In genomic region chr5:65444981-65445380, GRCm38 (mm10) we compare ENCODE assay signal across 24 mouse cellular contexts. TPM values are rescaled to one million over a fixed set of nuclear protein-coding genes. Genes with fewer than 3 reads are reported as not detected.
DNase-seq lines count a peak whose midpoint lies in the region; ATAC-seq and TF ChIP-seq lines count a peak whose summit lies in the region.
"Had no signal": no experiment of that assay in that cellular context is flagged by ENCODE, and none has a peak within 500 bp of the region (broad histone marks: within the 10 kb centered on the region; RNA-seq: fewer than 3 reads in every experiment).

No protein-coding gene starts in this region.

- 0 out of 2 replicates have a peak, but pooled peaks have one; percentile 10 for ATAC-seq in kidney, postnatal 0 days (replicated peaks; ENCODE audit: low FRiP score, low read depth)
- ATAC-seq in megakaryocyte, adult 5-6 weeks (ENCODE audit: poor library complexity, severe bottlenecking), result peak; percentile 80
- ATAC-seq: forebrain, embryonic 16.5 days; inflammation-experienced regulatory T-cells, adult 6 months; liver, embryonic 12.5 days had no signal

- DNase-seq in adrenal gland, postnatal 14 days, result peak; percentile 45
- DNase-seq in adrenal gland, adult 8-10 months, result no peak
- no peak for DNase-seq in kidney, postnatal 0 days (ENCODE audit: low spot score)
- no peak for DNase-seq in kidney, adult 9 months
- DNase-seq in 416B (ENCODE audit: low read depth), result peak; percentile 87
- DNase-seq in urinary bladder, postnatal 36 days (ENCODE audit: low spot score in 2 of 2), result no peak
- DNase-seq in thymus, postnatal 4 days, result no peak
- DNase-seq: adrenal gland, postnatal 10 days; cerebellum, adult 11 months; embryo, embryonic 11 days; kidney, adult 2 months; kidney, postnatal 4 days; lung, postnatal 14 days; retina, postnatal 1 day; thymus, postnatal 14 days had no signal

- WGBS in kidney, postnatal 0 days, result 39% methylated on average over 3 of the region's 6 CpGs

- TF ChIP-seq CTCF in kidney, postnatal 0 days (IDR thresholded peaks at IDR 0.05; ENCODE audit: low read depth), result no peak

- H3K4me1 ChIP-seq in kidney, postnatal 0 days (replicated peaks; ENCODE audit: insufficient read depth, low read length), result no peaks in the 10 kb centered on the region
- H3K4me1 ChIP-seq: hindbrain, embryonic 12.5 days had no signal

- no peaks in the 10 kb centered on the region for H3K9me3 ChIP-seq in kidney, postnatal 0 days (replicated peaks; ENCODE audit: low read length)
- H3K9me3 ChIP-seq: hindbrain, embryonic 12.5 days; liver, embryonic 12.5 days had no signal

- H3K9ac ChIP-seq in kidney, postnatal 0 days (ENCODE audit: low read depth, low read length), result no peak overlapping the region
- H3K9ac ChIP-seq: hindbrain, embryonic 12.5 days; liver, embryonic 12.5 days had no signal

- H3K36me3 ChIP-seq in kidney, postnatal 0 days (ENCODE audit: insufficient read depth, low read length), result 0 out of 2 replicates have a peak, but pooled peaks cover 4% of the 10 kb centered on the region

- H3K27me3 ChIP-seq in kidney, postnatal 0 days (ENCODE audit: insufficient read depth, low read length), result no peaks in the 10 kb centered on the region
- H3K27me3 ChIP-seq: hindbrain, embryonic 12.5 days; liver, embryonic 12.5 days had no signal

- no peak overlapping the region for H3K4me2 ChIP-seq in kidney, postnatal 0 days (ENCODE audit: low read length)
- H3K4me2 ChIP-seq: hindbrain, embryonic 12.5 days; liver, embryonic 12.5 days had no signal

- no peak overlapping the region for H3K27ac ChIP-seq in kidney, postnatal 0 days
- H3K27ac ChIP-seq: hindbrain, embryonic 12.5 days; liver, embryonic 12.5 days had no signal

- no peak overlapping the region for H3K4me3 ChIP-seq in kidney, postnatal 0 days (replicated peaks; ENCODE audit: low read depth, low read length)
- H3K4me3 ChIP-seq: hindbrain, embryonic 12.5 days; liver, embryonic 12.5 days had no signal

RNA-seq across cellular contexts. Expression of gene Ugdh, which starts 9.2 kb away (rescaled TPM):
- total RNA-seq in adrenal gland, postnatal 14 days (2021), result 47.7 and 48.7 TPM in 2 replicates
- total RNA-seq in adrenal gland, adult 8-10 months (2022), result 10 to 100 TPM; 68.1 to 84.6 (median 74.7) TPM
- 94.5 and 103 TPM in 2 replicates for polyA plus RNA-seq in kidney, postnatal 0 days (2015; fragmentation: Nextera tagmentation; extraction: Ambion mirVana)
- total RNA-seq in megakaryocyte, adult 5-6 weeks (2015), result 87.9 and 92.7 TPM in 2 replicates
- 121 TPM in 2 replicates for total RNA-seq in megakaryocyte, adult 5-6 weeks (2017)

RNA-seq across cellular contexts. Expression of gene Gm43552, which starts 47.7 kb away (rescaled TPM):
- not detected in 2 replicates for total RNA-seq in adrenal gland, postnatal 14 days (2021)
- total RNA-seq in adrenal gland, adult 8-10 months (2022), result 10 to 100 TPM in 1 of 4 experiments, 1 to 10 TPM in 2, not detected in 1; 3.6 to 12.4 (median 6.2) TPM
- polyA plus RNA-seq in kidney, postnatal 0 days (2015; fragmentation: Nextera tagmentation; extraction: Ambion mirVana), result 0.96 TPM in 1 of 2 replicates, not detected in the other
- total RNA-seq in megakaryocyte, adult 5-6 weeks (2015), result not detected in 2 replicates
- total RNA-seq in megakaryocyte, adult 5-6 weeks (2017), result not detected in 2 replicates
- total RNA-seq: adrenal gland, postnatal 10 days; layer of hippocampus, postnatal 10 days had no signal
- polyA plus RNA-seq: embryonic facial prominence, embryonic 14.5 days; forebrain, embryonic 16.5 days; heart, postnatal 0 days; hindbrain, embryonic 12.5 days; inflammation-experienced regulatory T-cells, adult 6 months; kidney, adult 2 months; limb, embryonic 11.5 days; liver, embryonic 12.5 days had no signal

RNA-seq across cellular contexts. Expression of gene Lias, which starts 53.7 kb away (rescaled TPM):
- 55.1 and 62.9 TPM in 2 replicates for total RNA-seq in adrenal gland, postnatal 14 days (2021)
- 10 to 100 TPM; 51.2 to 69.4 (median 58.5) TPM for total RNA-seq in adrenal gland, adult 8-10 months (2022)
- polyA plus RNA-seq in kidney, postnatal 0 days (2015; fragmentation: Nextera tagmentation; extraction: Ambion mirVana), result 66.7 and 67.3 TPM in 2 replicates
- total RNA-seq in megakaryocyte, adult 5-6 weeks (2015), result 26.8 and 32.6 TPM in 2 replicates
- total RNA-seq in megakaryocyte, adult 5-6 weeks (2017), result 26.8 and 29.4 TPM in 2 replicates

RNA-seq across cellular contexts. Expression of gene Rpl9, which starts 53.7 kb away (rescaled TPM):
- 867 and 1,107 TPM in 2 replicates for total RNA-seq in adrenal gland, postnatal 14 days (2021)
- 1,000 to 10,000 TPM in 3 of 4 experiments, 100 to 1,000 TPM in 1; 977 to 1,080 (median 1,050) TPM for total RNA-seq in adrenal gland, adult 8-10 months (2022)
- 1,132 and 1,215 TPM in 2 replicates for polyA plus RNA-seq in kidney, postnatal 0 days (2015; fragmentation: Nextera tagmentation; extraction: Ambion mirVana)
- 1,765 and 1,894 TPM in 2 replicates for total RNA-seq in megakaryocyte, adult 5-6 weeks (2015)
- 1,107 and 1,286 TPM in 2 replicates for total RNA-seq in megakaryocyte, adult 5-6 weeks (2017)

Comparison
In these comparisons a context has a peak if more than half of its experiments do, and no peak if none do; other contexts are left out.
1. DNase-seq: peak in adrenal gland, postnatal 14 days (single experiment) and 416B (single experiment); none in adrenal gland, adult 8-10 months (single experiment), kidney, postnatal 0 days (single experiment), kidney, adult 9 months (single experiment), urinary bladder, postnatal 36 days (0 of 2) and thymus, postnatal 4 days (single experiment).